Mouse (Mus musculus) liver, adult 2 months (tissue): Measurements from ENCODE around the gene Dscaml1. TPM values are rescaled to one million over a fixed set of nuclear protein-coding genes. Genes with fewer than 3 reads are reported as not detected.

Experiments used
- DNase-seq: peaks from one replicate; pipeline ENCODE4 v3.0.0-alpha.2; 2011; ENCODE audit warnings: low read depth, low spot score; ENCODE audit errors: extremely low read depth
- H3K27ac ChIP-seq: fragments of 200-500 bp; replicated peaks from 2 replicates; pipeline ENCODE4 v1.5.1; 2012; ENCODE audit warnings: low read depth, mild to moderate bottlenecking, control low read depth, inconsistent platforms, low read length; ENCODE audit not compliant: insufficient read depth
- H3K27me3 ChIP-seq: fragments of 200-500 bp; 2 replicates; pipeline ENCODE4 v1.6.1; 2012; ENCODE audit warnings: mild to moderate bottlenecking, moderate library complexity, low read length, inconsistent platforms; ENCODE audit not compliant: control insufficient read depth, insufficient read depth
- H3K36me3 ChIP-seq: fragments of 200-500 bp; 2 replicates; pipeline ENCODE4 v1.6.1; 2012; ENCODE audit warnings: low read length, inconsistent platforms; ENCODE audit not compliant: control insufficient read depth, insufficient read depth
- H3K4me1 ChIP-seq: fragments of 200-500 bp; 2 replicates; pipeline ENCODE4 v1.6.1; 2011; ENCODE audit warnings: low read length; ENCODE audit not compliant: control insufficient read depth, insufficient read depth
- H3K4me3 ChIP-seq: fragments of 200-500 bp; 2 replicates; pipeline ENCODE4 v1.5.1; 2011; ENCODE audit warnings: low read depth, mild to moderate bottlenecking, control low read depth, low read length, moderate library complexity; ENCODE audit not compliant: insufficient read depth
- H3K79me2 ChIP-seq: fragments of 200-500 bp; 2 replicates; pipeline ENCODE4 v1.6.1; 2012; ENCODE audit warnings: inconsistent platforms, mild to moderate bottlenecking, low read length, moderate library complexity; ENCODE audit not compliant: control insufficient read depth, insufficient read depth
- H3K9ac ChIP-seq: fragments of 200-500 bp; 2 replicates; pipeline ENCODE4 v1.6.1; 2012; ENCODE audit warnings: low read depth, mild to moderate bottlenecking, control low read depth, inconsistent platforms, low read length
- CTCF ChIP-seq: fragments of 200-500 bp; IDR thresholded peaks from 2 replicates; pipeline ENCODE4 v1.5.1; 2011; ENCODE audit warnings: low read depth, low read length, control low read depth
- POLR2A ChIP-seq: fragments of 200-500 bp; IDR thresholded peaks from 2 replicates; pipeline ENCODE4 v1.6.1; 2011; ENCODE audit warnings: low read length, control low read depth; ENCODE audit not compliant: insufficient read depth; ENCODE audit errors: extremely low read depth
- WGBS: fragments of 180-500 bp; shearing (Covaris S2); methylation state at CpG from one replicate; pipeline ENCODE4 v1.1.7; 2018; 5-methylcytosine and 5-hydroxymethylcytosine counted together
- polyA plus RNA-seq: library from polyadenylated mRNA; depleted of rRNA; stranded (reverse); fragments of >200 nt; gene quantifications from 2 replicates; pipeline ENCODE4 v1.2.3, GENCODE M21; 2012
- total RNA-seq: library from RNA; depleted of rRNA; stranded (reverse); fragments of >200 nt; gene quantifications from 2 replicates; pipeline ENCODE4 v1.2.3, GENCODE M21; 2014

Dscaml1 gene
- total and polyA plus RNA-seq, 2 experiments = 0.09 to 0.13 TPM

DNA sequence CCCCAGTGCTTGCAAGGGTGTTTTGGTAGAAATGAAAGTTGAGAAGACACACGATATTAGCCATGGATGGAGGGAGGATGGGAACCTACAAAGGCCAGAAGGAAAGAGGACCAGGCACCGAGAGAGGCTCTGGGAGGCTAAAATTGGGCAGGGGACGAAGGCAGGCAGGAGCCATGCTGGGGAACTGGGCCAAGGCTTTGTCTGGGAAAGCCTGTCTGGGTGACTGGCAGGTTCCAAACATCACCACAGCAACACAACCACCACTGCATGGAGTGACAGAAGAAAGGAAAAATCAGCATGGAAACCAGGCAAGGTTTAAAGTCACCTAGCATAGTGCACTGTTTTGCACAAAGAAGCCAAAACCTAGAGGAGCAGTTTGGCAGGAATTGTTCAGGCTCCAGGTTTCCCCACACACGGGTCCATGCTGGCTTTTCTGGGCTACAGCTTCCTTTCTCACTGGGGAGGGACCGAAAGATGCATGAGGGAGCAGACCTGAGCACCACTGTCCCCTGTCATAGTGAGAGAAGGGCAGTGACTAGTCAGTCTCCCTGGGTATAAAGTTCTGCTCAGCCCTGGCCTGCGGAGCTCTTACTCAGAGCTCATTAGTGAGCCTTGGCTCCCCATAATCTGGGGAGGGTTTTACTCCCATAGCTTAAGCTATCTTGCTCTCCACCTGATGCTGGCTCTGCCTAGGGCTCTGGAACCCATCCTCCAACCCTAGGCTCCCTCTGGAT, 211.9 kb downstream of the Dscaml1 start:
- TF ChIP-seq CTCF = no peak
- TF ChIP-seq POLR2A = no peak
- no peak overlapping the region for H3K9ac ChIP-seq
- DNase-seq = no peak
- H3K79me2 ChIP-seq = no peaks in the 10 kb centered on the region
- 75% methylated on average over 6 of the region's 6 CpGs for WGBS
- H3K4me3 ChIP-seq = no peak overlapping the region
- no peaks in the 10 kb centered on the region for H3K27me3 ChIP-seq
- no peaks in the 10 kb centered on the region for H3K36me3 ChIP-seq
- H3K27ac ChIP-seq = no peak overlapping the region
- H3K4me1 ChIP-seq = no peaks in the 10 kb centered on the region

DNA sequence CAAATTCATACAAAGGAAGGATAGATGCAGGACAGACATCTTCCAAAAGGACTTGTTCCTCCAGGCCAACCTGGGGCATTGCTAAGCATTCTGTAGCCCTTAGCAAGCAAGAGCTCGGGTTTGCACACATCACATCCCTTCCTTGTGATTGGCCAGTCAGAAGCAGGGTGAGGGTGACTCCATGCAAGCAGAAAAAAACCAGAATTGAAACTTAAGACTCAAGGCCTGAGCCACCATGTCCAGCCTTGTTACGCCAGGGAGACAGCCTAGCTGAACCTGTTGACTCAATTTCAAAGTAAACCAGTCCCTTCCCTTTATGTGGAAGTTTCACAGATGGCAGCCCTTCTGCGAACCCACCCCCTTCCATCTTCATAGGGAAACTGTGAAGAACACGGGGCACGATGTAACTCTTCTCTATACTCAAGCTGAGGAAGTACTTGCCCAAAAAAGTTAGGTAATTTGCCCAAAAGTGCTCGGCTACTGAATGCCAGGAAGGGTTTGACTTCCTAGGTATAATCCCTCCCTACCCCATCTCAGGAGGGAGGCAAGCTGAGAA, 218.5 kb downstream of the Dscaml1 start:
- WGBS = 66% methylated on average over 6 of the region's 6 CpGs
- H3K79me2 ChIP-seq = no peaks in the 10 kb centered on the region
- TF ChIP-seq CTCF = no peak
- no peak for TF ChIP-seq POLR2A

GRCm38 (mm10) chr9:45645526-45645925, 219.1 kb downstream of the Dscaml1 start:
- no peaks in the 10 kb centered on the region for H3K27me3 ChIP-seq
- no peak for TF ChIP-seq POLR2A
- TF ChIP-seq CTCF = no peak
- H3K27ac ChIP-seq = no peak overlapping the region
- no peak overlapping the region for H3K4me3 ChIP-seq
- H3K9ac ChIP-seq = no peak overlapping the region
- no peaks in the 10 kb centered on the region for H3K4me1 ChIP-seq
- WGBS = 53% methylated on average over 6 of the region's 6 CpGs
- DNase-seq = no peak
- H3K36me3 ChIP-seq = no peaks in the 10 kb centered on the region
- no peaks in the 10 kb centered on the region for H3K79me2 ChIP-seq

More for the DNA sequence above, 218.5 kb downstream of the Dscaml1 start:
- Histone ChIP-seq H3K27ac (no peak overlapping the region), H3K27me3 (no peaks in the 10 kb centered on the region), H3K4me3 (no peak overlapping the region), H3K9ac (no peak overlapping the region), H3K36me3 (no peaks in the 10 kb centered on the region), H3K4me1 (no peaks in the 10 kb centered on the region)
- no peak for DNase-seq

GRCm38 (mm10) chr9:45651078-45651809, 224.8 kb downstream of the Dscaml1 start:
- 81% methylated on average over 13 of the region's 13 CpGs for WGBS
- DNase-seq = no peak
- Histone ChIP-seq H3K36me3 (no peaks in the 10 kb centered on the region), H3K4me3 (no peak overlapping the region), H3K9ac (no peak overlapping the region), H3K27ac (no peak overlapping the region), H3K79me2 (no peaks in the 10 kb centered on the region), H3K4me1 (no peaks in the 10 kb centered on the region), H3K27me3 (no peaks in the 10 kb centered on the region)
- TF ChIP-seq CTCF (no peak), POLR2A (no peak)

DNA sequence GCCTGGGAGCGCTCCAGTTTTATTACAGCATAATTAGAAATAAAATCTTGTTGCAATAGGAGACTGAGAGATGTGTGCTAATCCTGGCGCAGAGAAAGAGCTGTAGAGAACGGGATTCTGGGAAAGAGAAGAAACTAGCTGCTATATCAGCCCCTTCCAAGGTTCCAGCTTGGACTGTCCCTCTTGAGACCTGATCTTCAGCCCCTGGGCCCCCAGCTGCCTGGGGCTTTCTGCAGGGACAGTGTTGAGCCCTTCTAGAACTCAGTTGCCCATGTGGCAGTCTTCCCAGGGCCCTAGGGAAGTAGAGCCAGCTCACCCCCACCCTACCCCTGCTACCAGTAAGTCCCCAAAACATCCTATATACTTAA, 225.4 kb downstream of the Dscaml1 start:
- no peak for DNase-seq
- no peak overlapping the region for H3K27ac ChIP-seq
- TF ChIP-seq CTCF = no peak
- no peak for TF ChIP-seq POLR2A
- no peaks in the 10 kb centered on the region for H3K36me3 ChIP-seq
- H3K4me1 ChIP-seq = no peaks in the 10 kb centered on the region
- no peaks in the 10 kb centered on the region for H3K79me2 ChIP-seq
- no peak overlapping the region for H3K9ac ChIP-seq
- H3K27me3 ChIP-seq = no peaks in the 10 kb centered on the region
- no peak overlapping the region for H3K4me3 ChIP-seq
- WGBS = 89% methylated on average over 3 of the region's 3 CpGs
